Mouse (Mus musculus): ENCODE measurements around the gene Gpr146.

The Gpr146 gene

GRCm38 (mm10) chr5:139399991-139400390 is 22.5 kb downstream of the Gpr146 start:
- DNase-seq (ENCODE audit: low spot score) = no peak

- DNase-seq (ENCODE audit: low spot score) = no peak
These were observed 24.6 kb downstream of the Gpr146 start for GRCm38 (mm10) chr5:139402106-139402505.

DNA sequence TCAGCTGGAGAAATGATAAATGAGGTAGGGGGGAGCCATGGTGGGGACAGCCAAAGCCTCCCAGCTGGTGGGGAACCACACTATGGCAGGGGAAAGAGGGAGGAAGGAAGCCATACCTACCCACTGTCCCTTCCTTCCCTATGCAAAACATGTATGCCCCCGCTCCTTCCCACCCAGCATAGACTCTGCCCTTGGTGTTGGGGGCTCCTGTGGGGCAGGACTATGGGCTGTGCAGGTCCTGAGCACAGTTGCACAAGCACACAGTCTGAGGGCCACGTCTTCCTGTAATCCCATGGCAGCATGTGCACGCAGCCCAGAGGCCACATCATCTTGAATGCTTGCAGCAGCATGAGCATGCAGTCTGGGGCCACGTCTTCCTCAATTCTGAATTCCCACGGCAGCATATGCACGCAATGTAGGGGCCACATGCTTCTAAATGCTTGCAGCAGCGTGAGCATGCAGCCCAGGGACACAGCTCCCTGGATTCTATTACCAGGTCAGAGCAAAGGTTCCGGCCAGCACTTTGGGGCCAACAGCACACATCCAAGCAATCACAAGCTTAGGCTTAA is 26.3 kb downstream of the Gpr146 start:
- no peak for DNase-seq (ENCODE audit: low spot score)

DNA sequence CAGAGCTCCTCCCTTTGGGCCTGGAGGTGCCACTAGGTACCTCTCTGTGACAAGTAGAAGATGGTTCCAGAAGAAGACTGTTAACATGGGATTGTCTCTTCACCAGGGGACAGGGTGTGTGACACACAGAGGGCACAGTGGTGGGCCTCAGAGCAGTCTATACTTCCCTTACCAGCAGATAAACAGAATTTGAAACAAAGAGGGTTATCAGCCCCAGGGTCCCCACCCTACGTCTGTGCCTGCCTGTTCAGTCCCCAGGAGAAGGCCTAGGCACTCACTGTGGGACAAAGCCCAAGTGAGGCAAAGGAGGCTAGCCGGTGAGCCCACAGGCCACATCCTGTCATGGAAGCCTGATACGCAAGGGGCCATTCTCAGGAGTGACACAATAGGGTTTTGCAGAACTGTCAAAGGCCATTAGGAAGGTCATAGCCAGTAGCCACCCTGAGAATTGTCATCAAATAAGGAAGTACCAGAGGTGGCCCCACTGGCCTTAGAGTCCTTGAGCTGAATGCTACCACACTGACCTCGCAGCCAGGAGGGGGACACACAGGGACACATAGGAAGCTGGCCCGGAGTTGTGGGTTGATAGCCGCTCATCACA is 27.4 kb downstream of the Gpr146 start, which contains the start of gene C130050O18Rik:
TSS of gene C130050O18Rik (plus strand) at position 480 of the 601 bp plus-strand sequence.
- DNase-seq (ENCODE audit: low spot score) = no peak

DNA sequence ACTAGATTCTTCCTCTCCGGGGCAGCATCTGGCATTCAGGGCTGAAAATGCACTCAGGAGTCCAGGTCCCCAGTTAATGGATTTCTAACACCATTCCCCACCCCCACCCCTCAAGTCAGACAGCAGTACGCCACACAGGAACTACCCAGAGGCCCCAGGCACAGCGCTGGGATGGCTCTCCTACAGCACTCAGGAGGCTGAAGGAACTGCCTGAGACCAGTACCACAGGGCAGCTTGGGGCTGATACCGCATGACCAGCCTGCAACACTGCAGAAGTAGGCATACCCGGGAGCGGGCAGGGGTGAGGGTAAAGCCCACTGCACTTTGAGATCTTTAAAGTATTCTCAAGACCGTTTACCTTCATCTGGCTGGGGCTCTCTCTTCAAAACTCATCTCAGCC is 28.0 kb downstream of the Gpr146 start:
- no peak for DNase-seq (ENCODE audit: low spot score)

DNA sequence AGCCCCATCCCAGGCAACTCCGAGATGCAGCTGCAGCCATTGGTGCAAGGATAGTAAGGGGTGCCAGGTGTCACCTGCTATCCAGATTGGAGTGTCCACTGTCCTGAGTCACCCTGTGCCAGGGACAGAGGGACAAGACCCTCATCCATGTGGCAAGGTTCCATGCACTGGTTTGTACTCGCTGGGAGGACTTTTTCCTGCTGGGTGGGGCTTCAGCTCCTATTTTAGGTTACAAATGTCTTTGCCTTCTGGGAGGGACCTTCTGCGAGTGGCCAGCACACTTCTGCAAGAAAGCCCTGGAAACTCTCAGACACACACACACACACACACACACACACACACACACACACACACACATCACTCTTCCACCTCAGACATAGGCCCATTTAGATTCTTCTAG is 28.5 kb downstream of the Gpr146 start:
- no peak for DNase-seq (ENCODE audit: low spot score)

DNA sequence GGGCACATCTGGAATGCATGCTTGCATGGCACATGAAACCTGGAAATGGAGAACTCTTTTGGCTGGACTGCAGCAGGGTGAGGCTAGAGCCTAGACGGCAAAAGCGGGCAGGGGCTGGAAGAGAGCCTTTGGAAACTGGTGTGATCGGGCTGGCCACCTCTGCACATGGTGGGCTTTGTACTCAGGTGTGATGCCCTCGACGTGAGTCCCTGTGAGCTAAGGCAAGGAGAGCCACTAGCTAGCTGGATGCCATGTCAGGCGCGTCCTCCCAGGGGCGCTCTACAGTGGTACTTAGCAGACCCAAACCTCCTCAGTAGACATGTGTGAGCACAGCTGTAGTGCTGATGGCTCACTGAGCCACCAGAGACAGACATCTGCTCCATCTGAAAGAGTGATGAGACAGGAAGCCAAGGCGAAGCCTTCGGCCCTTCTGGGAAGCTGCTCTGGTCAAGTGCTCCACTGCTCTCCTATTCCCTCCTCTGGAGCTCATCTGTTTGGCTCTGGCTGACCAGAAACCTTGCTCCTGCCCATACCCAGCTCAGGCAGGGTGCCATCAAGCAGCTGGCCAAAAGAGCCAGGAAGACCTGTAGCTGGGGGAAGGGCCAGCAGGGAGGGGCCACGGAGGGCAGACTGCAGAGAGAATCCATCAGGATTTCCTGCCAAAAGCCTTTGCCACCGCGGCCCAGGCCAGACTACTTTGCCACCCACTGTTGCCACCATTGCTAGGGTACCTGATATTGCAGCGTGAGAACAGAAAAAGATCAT is 29.8 kb downstream of the Gpr146 start:
- DNase-seq (ENCODE audit: low spot score) = peak; percentile 75

GRCm38 (mm10) chr5:139408511-139408910 is 31.0 kb downstream of the Gpr146 start:
- DNase-seq (ENCODE audit: low spot score) = peak; percentile 95

DNA sequence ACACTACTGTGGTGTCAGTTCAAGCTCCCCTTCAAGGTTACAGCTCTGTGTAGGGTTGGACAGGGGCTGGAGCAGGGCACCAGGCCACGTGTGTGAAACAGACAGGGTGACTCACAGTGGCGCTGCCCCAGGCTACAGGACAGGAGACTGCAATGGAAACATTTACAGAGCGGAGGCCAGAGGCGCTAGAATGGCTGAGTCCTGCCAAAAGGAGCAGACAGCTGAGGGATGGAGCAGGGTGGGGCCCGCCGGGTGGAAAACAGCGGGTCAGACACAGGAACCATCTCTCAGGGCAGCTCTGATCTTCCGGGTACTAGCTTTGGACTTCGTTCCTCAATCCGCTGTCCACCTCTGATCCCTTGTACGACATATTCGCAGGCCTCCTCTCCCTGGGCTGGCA is 31.9 kb downstream of the Gpr146 start:
- peak; percentile 94 for DNase-seq (ENCODE audit: low spot score)

- DNase-seq (ENCODE audit: low spot score) = no peak
These were observed 32.6 kb downstream of the Gpr146 start for GRCm38 (mm10) chr5:139410056-139410455.

- no peak for DNase-seq (ENCODE audit: low spot score)
These were observed 33.6 kb downstream of the Gpr146 start for GRCm38 (mm10) chr5:139411117-139411516.

- DNase-seq (ENCODE audit: low spot score) = no peak
These were observed 34.3 kb downstream of the Gpr146 start for GRCm38 (mm10) chr5:139411665-139412314.

GRCm38 (mm10) chr5:139413545-139413944 is 36.0 kb downstream of the Gpr146 start:
- no peak for DNase-seq (ENCODE audit: low spot score)

- no peak for DNase-seq (ENCODE audit: low spot score)
These were observed 37.5 kb downstream of the Gpr146 start for GRCm38 (mm10) chr5:139415001-139415400.

DNA sequence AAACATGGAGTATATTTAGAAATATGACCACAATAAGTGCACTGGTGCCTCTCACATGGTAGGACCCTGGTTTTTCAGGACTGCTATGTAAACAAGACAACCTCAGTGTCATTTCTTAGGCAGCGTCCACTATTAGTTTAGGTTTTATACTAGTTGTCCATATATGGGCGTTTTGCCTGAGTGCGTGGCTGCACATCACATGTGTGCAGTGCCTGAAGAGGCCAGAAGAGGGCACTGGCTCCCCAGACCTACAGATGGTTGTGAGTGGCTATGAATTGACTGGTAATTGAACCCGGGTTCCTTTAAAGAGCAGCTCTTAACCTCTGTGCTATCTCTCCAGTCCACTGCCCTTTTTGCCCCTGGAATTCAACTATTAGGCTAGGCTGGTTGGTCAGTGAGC is 39.4 kb downstream of the Gpr146 start:
- no peak for DNase-seq (ENCODE audit: low spot score)

DNA sequence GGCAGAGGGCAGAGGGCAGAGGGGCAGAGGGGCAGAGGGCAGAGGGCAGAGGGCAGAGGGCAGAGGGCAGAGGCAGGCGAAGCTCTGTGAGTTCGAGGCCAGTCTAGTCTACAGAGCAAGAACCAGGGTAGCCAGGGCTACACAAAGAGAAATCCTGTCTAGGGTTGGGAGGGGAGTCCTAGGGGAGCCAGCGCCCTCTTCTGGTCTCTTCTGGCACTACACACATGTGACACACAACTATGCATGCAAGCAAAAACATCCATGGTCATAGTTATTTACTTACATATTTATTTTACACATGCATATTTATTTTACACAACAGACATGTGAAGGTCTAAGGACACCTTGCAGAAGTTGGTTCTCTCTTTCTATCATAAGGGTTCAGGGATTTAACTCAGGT is 40.0 kb downstream of the Gpr146 start:
- no peak for DNase-seq (ENCODE audit: low spot score)

- DNase-seq (ENCODE audit: low spot score) = no peak
These were observed 40.6 kb downstream of the Gpr146 start for GRCm38 (mm10) chr5:139418110-139418509.

GRCm38 (mm10) chr5:139418633-139419032 is 41.1 kb downstream of the Gpr146 start:
- no peak for DNase-seq (ENCODE audit: low spot score)

- peak; percentile 89 for DNase-seq (ENCODE audit: low spot score)
These were observed 45.7 kb downstream of the Gpr146 start, which contains the start of gene Gper1 for GRCm38 (mm10) chr5:139423026-139423865. TSS of gene Gper1 (plus strand) at chr5:139423151.

DNA sequence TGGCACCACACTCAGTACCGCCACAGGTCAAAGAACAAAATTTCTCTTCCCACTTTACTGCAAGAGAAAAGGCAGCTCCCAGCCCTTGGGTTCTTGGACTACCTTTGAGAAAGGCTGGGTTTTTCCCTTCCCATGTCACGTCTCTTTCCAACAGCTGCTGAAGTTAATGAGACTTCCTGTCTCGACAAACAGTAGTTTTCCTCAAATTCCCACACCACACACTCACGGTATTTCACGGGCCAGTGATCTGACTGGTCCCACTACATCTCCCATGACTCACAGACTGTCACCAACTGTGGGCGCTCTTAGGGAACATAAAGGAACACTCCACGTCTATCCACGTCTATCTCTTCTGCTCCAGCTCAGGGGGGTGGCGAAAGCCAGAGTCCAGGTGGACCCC is 47.7 kb downstream of the Gpr146 start:
- no peak for DNase-seq (ENCODE audit: low spot score)

DNA sequence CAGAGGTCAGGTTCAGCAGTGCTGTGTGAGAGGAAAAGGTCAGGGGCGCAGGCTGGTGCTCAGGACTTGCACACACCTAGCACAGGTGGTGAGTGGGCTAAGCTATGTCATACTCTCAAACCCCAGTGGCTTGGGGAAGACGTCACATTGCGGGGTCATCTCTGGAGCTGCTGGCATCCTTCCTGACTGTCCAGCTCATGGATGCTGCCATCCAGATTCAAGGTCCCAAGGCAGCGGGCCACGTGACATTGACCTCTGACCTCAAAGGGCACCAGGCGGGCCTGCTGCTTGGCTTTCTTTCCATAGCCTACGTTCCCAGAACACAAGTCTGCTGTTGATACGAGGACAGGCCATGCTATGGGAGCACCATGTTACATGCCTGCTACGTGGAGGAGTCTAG is 49.5 kb downstream of the Gpr146 start:
- no peak for DNase-seq (ENCODE audit: low spot score)

DNA sequence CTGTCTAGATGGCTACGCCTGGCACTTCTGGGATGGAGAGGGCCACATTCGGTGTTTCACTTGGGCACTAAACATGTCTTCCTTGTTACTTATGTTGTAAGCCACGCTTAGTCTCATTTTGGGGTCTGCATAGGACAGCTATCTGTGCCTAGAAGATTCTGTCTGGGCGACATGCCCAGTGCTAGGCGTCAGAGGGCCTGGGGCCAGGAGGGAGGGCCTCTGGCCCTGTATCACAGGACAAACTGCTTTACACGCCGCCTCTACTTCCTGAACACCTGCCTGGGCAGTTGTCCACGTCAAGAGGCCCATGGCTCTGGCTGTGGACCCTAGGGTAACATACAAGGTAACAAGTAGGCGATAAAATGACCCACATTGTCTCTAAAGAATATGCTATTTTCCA is 50.5 kb downstream of the Gpr146 start:
- no peak for DNase-seq (ENCODE audit: low spot score)

Data from adipocyte (in vitro differentiated cells).